Mouse (Mus musculus) heart, postnatal 0 days (tissue): Measurements from ENCODE around the gene Gnptab. TPM values are rescaled to one million over a fixed set of nuclear protein-coding genes. Genes with fewer than 3 reads are reported as not detected.

Experiments used
- ATAC-seq: fragments of 200-750 bp; cut with Nextera tagmentation; 2 replicates; pipeline ENCODE4 v1.8.0; 2017; ENCODE audit warnings: low read depth, moderate number of reproducible peaks, moderate library complexity; ENCODE audit not compliant: insufficient read depth
- DNase-seq: peaks from one replicate; pipeline ENCODE4 v3.0.0-alpha.2; 2016; ENCODE audit warnings: low spot score
- H3K27ac ChIP-seq: fragments of 300-500 bp; sonication (generic); 2 replicates; pipeline ENCODE4 v1.5.1; 2014; ENCODE audit warnings: low read depth, mild to moderate bottlenecking
- H3K27me3 ChIP-seq: fragments of 300-500 bp; sonication (generic); 2 replicates; pipeline ENCODE4 v1.6.1; 2014; ENCODE audit warnings: low read length, mixed read lengths; ENCODE audit not compliant: control insufficient read depth, insufficient read depth
- H3K36me3 ChIP-seq: fragments of 300-500 bp; sonication (generic); replicated peaks from 2 replicates; pipeline ENCODE4 v1.6.1; 2014; ENCODE audit warnings: low read length, mixed read lengths; ENCODE audit not compliant: control insufficient read depth, insufficient read depth
- H3K4me1 ChIP-seq: fragments of 300-500 bp; sonication (generic); 2 replicates; pipeline ENCODE4 v1.6.1; 2014; ENCODE audit warnings: antibody characterized with exemption; ENCODE audit not compliant: control insufficient read depth, insufficient read depth
- H3K4me2 ChIP-seq: fragments of 300-500 bp; sonication (generic); 2 replicates; pipeline ENCODE4 v1.6.1; 2014; ENCODE audit warnings: low read depth, mild to moderate bottlenecking, low read length, moderate library complexity
- H3K4me3 ChIP-seq: fragments of 300-500 bp; sonication (generic); 2 replicates; pipeline ENCODE4 v1.5.1; 2014; ENCODE audit warnings: low read depth, low read length
- H3K9ac ChIP-seq: fragments of 300-500 bp; sonication (generic); replicated peaks from 2 replicates; pipeline ENCODE4 v1.6.1; 2014; ENCODE audit warnings: low read depth, low read length, mixed read lengths
- H3K9me3 ChIP-seq: fragments of 300-500 bp; sonication (generic); replicated peaks from 2 replicates; pipeline ENCODE4 v1.6.1; 2016; ENCODE audit warnings: low read length; ENCODE audit not compliant: control insufficient read depth
- CTCF ChIP-seq: IDR thresholded peaks from 2 replicates; pipeline ENCODE4 v1.5.1; 2016; ENCODE audit warnings: antibody characterized with exemption, control low read depth, low read depth
- EP300 ChIP-seq: IDR thresholded peaks from 2 replicates; pipeline ENCODE4 v1.6.1; 2016; ENCODE audit warnings: antibody characterized with exemption, low read depth
- WGBS: fragments of 180-500 bp; shearing (Covaris S2); extraction: QIAGEN DNeasy Blood & Tissue Kit; methylation state at CpG from one replicate; pipeline ENCODE4 v1.1.7; 2014; 5-methylcytosine and 5-hydroxymethylcytosine counted together
- polyA plus RNA-seq: library from polyadenylated mRNA; unstranded; fragments of >200 nt; fragmentation: Nextera tagmentation; extraction: Ambion mirVana; gene quantifications from 2 replicates; pipeline ENCODE4 v1.2.1, GENCODE M21; 2015
- total RNA-seq: library from RNA; depleted of rRNA; stranded (reverse); fragments of >200 nt; gene quantifications from 2 replicates; pipeline ENCODE4 v1.2.3, GENCODE M21; 2014; ENCODE audit warnings: low replicate concordance

Gene Gnptab
- total and polyA plus RNA-seq, 2 experiments from 2014 or later = 8.4 to 15.8 TPM

- no peak for TF ChIP-seq CTCF
- TF ChIP-seq EP300 = no peak
- H3K27me3 ChIP-seq = no peaks in the 10 kb centered on the region
- H3K27ac ChIP-seq = no peak overlapping the region; the same call in 1 of the 2 replicates
- H3K4me1 ChIP-seq = no peaks in the 10 kb centered on the region
- DNase-seq (no peak), ATAC-seq (no peak; the same call in 1 of the 2 replicates)
- H3K4me3 ChIP-seq = no peak overlapping the region
- WGBS = 54% methylated on average over 12 of the region's 12 CpGs
- peak overlapping the region; percentile 38; the same call in 1 of the 2 replicates for H3K4me2 ChIP-seq
- no peaks in the 10 kb centered on the region for H3K36me3 ChIP-seq
- H3K9me3 ChIP-seq = no peaks in the 10 kb centered on the region
- no peak overlapping the region for H3K9ac ChIP-seq
Measured at GRCm38 (mm10) chr10:88346454-88347245, 32.3 kb upstream of the Gnptab start.

GRCm38 (mm10) chr10:88349800-88350199 lies 29.1 kb upstream of the Gnptab start:
- no peak for DNase-seq
- 38% methylated on average over 8 of the region's 8 CpGs for whole genome bisulfite sequencing
- Histone ChIP-seq H3K9me3 (no peaks in the 10 kb centered on the region), H3K36me3 (no peaks in the 10 kb centered on the region), H3K27me3 (no peaks in the 10 kb centered on the region), H3K27ac (no peak overlapping the region), H3K4me3 (no peak overlapping the region), H3K9ac (no peak overlapping the region), H3K4me1 (no peaks in the 10 kb centered on the region), H3K4me2 (no peak overlapping the region)
- TF ChIP-seq EP300 = no peak
- no peak for TF ChIP-seq CTCF
- no peak for ATAC-seq

- no peak for TF ChIP-seq CTCF
- TF ChIP-seq EP300 = no peak
- Histone ChIP-seq H3K4me3 (no peak overlapping the region), H3K27me3 (no peaks in the 10 kb centered on the region), H3K9ac (no peak overlapping the region), H3K4me2 (no peak overlapping the region), H3K9me3 (no peaks in the 10 kb centered on the region), H3K4me1 (no peaks in the 10 kb centered on the region), H3K36me3 (no peaks in the 10 kb centered on the region), H3K27ac (no peak overlapping the region)
- ATAC-seq (no peak), DNase-seq (no peak)
- 75% methylated on average over 2 of the region's 2 CpGs for WGBS
Measured at GRCm38 (mm10) chr10:88350687-88351086, 28.2 kb upstream of the Gnptab start.

GRCm38 (mm10) chr10:88351411-88352103 lies 27.4 kb upstream of the Gnptab start:
- WGBS = 33% methylated on average over 5 of the region's 5 CpGs
- H3K27me3 ChIP-seq = no peaks in the 10 kb centered on the region
- H3K4me2 ChIP-seq = no peak overlapping the region
- H3K36me3 ChIP-seq = no peaks in the 10 kb centered on the region
- H3K4me3 ChIP-seq = no peak overlapping the region
- ATAC-seq = no peak
- TF ChIP-seq EP300 = no peak
- no peak for TF ChIP-seq CTCF
- H3K9ac ChIP-seq = no peak overlapping the region
- H3K9me3 ChIP-seq = no peaks in the 10 kb centered on the region
- H3K27ac ChIP-seq = no peak overlapping the region
- no peaks in the 10 kb centered on the region for H3K4me1 ChIP-seq
- DNase-seq = no peak

- H3K4me2 ChIP-seq = no peak overlapping the region
- no peak for DNase-seq
- no peak for TF ChIP-seq CTCF
- TF ChIP-seq EP300 = no peak
- H3K9me3 ChIP-seq = no peaks in the 10 kb centered on the region
- no peak overlapping the region for H3K27ac ChIP-seq
- H3K9ac ChIP-seq = no peak overlapping the region
- no peaks in the 10 kb centered on the region for H3K27me3 ChIP-seq
- 49% methylated on average over 2 of the region's 2 CpGs for WGBS
- no peaks in the 10 kb centered on the region for H3K4me1 ChIP-seq
- no peak overlapping the region for H3K4me3 ChIP-seq
- no peaks in the 10 kb centered on the region for H3K36me3 ChIP-seq
- no peak for ATAC-seq
Measured at GRCm38 (mm10) chr10:88352549-88352948, 26.4 kb upstream of the Gnptab start.
